Mouse (Mus musculus) intestine, embryonic 16.5 days (tissue): ENCODE measurements at regions not wholly inside any gene's neighbourhood (a gene's known extent, or its start where the extent isn't known, plus 50 kb on each side); places are given as distances from the start of the nearest gene placed in this dataset.

Experiments
- ATAC-seq: fragments of 200-750 bp; cut with Nextera tagmentation; 2 replicates; pipeline ENCODE4 v1.8.0; 2017; ENCODE audit warnings: moderate TSS enrichment, moderate library complexity
- H3K27ac ChIP-seq: fragments of 300-500 bp; sonication (generic); 2 replicates; pipeline ENCODE4 v1.5.1; 2014; ENCODE audit warnings: mild to moderate bottlenecking, low read length
- H3K27me3 ChIP-seq: fragments of 300-500 bp; sonication (generic); replicated peaks from 2 replicates; pipeline ENCODE4 v1.6.1; 2014; ENCODE audit warnings: low read length, control low read depth, mixed read lengths; ENCODE audit not compliant: control insufficient read depth, insufficient read depth
- H3K36me3 ChIP-seq: fragments of 300-500 bp; sonication (generic); 2 replicates; pipeline ENCODE4 v1.6.1; 2014; ENCODE audit warnings: low read length, control low read depth; ENCODE audit not compliant: control insufficient read depth, insufficient read depth
- H3K4me1 ChIP-seq: fragments of 300-500 bp; sonication (generic); 2 replicates; pipeline ENCODE4 v1.6.1; 2014; ENCODE audit warnings: low read length, control low read depth, mixed read lengths; ENCODE audit not compliant: control insufficient read depth, insufficient read depth
- H3K4me2 ChIP-seq: fragments of 300-500 bp; sonication (generic); 2 replicates; pipeline ENCODE4 v1.6.1; 2014; ENCODE audit warnings: low read depth, low read length, control low read depth
- H3K4me3 ChIP-seq: fragments of 300-500 bp; sonication (generic); 2 replicates; pipeline ENCODE4 v1.5.1; 2014; ENCODE audit warnings: mild to moderate bottlenecking, low read length
- H3K9ac ChIP-seq: fragments of 300-500 bp; sonication (generic); 2 replicates; pipeline ENCODE4 v1.6.1; 2014; ENCODE audit warnings: low read depth, low read length
- H3K9me3 ChIP-seq: fragments of 300-500 bp; sonication (generic); 2 replicates; pipeline ENCODE4 v1.6.1; 2016; ENCODE audit warnings: low read length, control low read depth; ENCODE audit not compliant: control insufficient read depth
- WGBS: fragments of 180-500 bp; shearing (Covaris S2); extraction: QIAGEN DNeasy Blood & Tissue Kit; methylation state at CpG from one replicate; pipeline ENCODE4 v1.1.7; 2014; 5-methylcytosine and 5-hydroxymethylcytosine counted together

DNA sequence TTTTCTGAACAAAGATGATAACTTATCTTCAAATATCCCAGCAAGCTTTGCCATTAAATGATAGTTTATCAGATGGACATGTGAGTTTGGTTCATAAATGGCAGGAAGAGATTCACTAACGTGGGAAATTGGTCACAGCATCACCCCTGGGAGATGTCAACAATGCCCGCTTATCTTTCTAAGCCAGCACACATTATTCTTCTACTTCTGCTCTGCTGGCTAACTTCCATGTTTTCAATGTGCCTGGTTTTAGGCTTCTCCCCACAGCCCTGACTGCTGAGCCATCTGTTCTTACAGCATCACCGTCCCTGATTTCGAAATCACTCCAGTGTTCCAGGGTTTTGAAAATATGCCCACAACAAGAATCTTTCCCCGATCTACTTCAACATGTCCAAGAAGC lies 2175.4 kb downstream of the 9330182O14Rik start:
- H3K4me3 ChIP-seq: no peak overlapping the region
- no peak overlapping the region for H3K9ac ChIP-seq
- no peak for ATAC-seq
- H3K9me3 ChIP-seq: no peaks in the 10 kb centered on the region
- H3K27me3 ChIP-seq: no peaks in the 10 kb centered on the region
- H3K36me3 ChIP-seq: no peaks in the 10 kb centered on the region
- H3K4me1 ChIP-seq: no peaks in the 10 kb centered on the region
- H3K27ac ChIP-seq: no peak overlapping the region
- H3K4me2 ChIP-seq: no peak overlapping the region
- WGBS: 64% methylated on average over 5 of the region's 5 CpGs

DNA sequence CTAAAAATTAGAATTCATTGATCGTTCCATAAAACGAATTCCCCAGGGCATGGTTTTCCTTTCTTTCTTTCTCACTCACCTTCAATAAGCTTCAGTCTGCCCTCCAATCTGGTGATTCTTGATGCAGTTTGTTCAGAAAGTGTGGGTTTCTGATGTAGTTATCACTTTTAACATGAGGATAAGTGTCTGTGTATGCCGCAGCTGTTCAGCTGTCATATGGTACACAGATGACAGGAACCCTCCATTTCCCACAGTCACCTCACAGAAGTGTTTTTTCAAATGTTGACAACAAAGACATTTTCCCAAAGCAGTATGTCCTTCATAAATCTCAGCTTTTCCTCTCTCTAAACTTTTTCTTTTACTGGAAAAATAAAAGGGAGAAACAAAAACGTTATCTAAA lies 2177.0 kb downstream of the 9330182O14Rik start:
- 73% methylated on average over 4 of the region's 4 CpGs for WGBS
- no peak overlapping the region for H3K27ac ChIP-seq

DNA sequence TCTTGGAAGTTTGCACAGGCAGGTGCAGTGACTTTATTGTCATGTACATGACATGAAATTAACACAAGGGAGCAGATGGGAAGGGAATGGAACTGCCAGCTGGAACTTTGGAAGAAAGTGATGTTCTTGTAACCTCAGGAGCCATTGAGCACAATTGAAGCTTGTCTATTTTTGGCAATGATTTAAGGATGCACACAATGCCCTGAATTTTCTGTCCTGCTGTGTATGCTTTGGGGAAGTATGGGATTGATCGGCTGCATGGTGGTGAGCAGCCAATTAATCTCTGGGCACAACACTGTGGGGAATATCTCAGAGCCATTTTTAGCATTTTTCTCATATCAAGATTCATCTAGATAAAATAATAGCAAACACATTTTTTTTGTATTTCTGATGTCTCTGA lies 2186.2 kb downstream of the 9330182O14Rik start:
- no peak for ATAC-seq
- WGBS: 86% methylated on average over 1 of the region's 1 CpGs
- Histone ChIP-seq H3K4me2 (no peak overlapping the region), H3K36me3 (no peaks in the 10 kb centered on the region), H3K27ac (no peak overlapping the region), H3K9me3 (no peaks in the 10 kb centered on the region), H3K4me3 (no peak overlapping the region), H3K4me1 (no peaks in the 10 kb centered on the region), H3K9ac (no peak overlapping the region), H3K27me3 (no peaks in the 10 kb centered on the region)

More for the DNA sequence above, 2177.0 kb downstream of the 9330182O14Rik start:
- H3K4me2 ChIP-seq: no peak overlapping the region
- H3K27me3 ChIP-seq: no peaks in the 10 kb centered on the region
- no peaks in the 10 kb centered on the region for H3K36me3 ChIP-seq
- H3K4me3 ChIP-seq: no peak overlapping the region
- no peaks in the 10 kb centered on the region for H3K4me1 ChIP-seq
- ATAC-seq: no peak
- no peak overlapping the region for H3K9ac ChIP-seq
- no peaks in the 10 kb centered on the region for H3K9me3 ChIP-seq

DNA sequence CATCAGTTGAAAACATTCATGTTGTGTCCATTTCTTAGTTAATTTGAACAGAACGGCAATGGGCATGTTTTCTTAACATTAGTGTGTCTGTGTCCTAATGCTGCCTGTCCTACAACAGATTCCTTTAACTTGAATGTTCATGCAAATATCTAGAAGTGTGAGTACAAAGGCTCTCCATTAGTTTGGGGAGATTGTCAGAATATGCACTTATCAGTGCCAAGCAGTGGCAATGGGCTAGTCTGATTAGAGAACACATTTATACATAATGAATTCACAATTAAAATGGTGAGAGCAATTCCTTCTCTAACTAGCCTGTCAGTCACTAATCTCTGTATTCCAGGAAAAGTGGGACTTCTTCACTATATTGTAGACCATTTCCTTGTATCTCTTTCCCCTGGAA lies 2188.8 kb downstream of the 9330182O14Rik start:
- Histone ChIP-seq H3K4me1 (no peaks in the 10 kb centered on the region), H3K4me2 (no peak overlapping the region), H3K9ac (no peak overlapping the region), H3K9me3 (no peaks in the 10 kb centered on the region), H3K4me3 (no peak overlapping the region), H3K27me3 (no peaks in the 10 kb centered on the region), H3K27ac (no peak overlapping the region), H3K36me3 (no peaks in the 10 kb centered on the region)
- ATAC-seq: no peak
- WGBS: 88% methylated on average over 1 of the region's 1 CpGs

DNA sequence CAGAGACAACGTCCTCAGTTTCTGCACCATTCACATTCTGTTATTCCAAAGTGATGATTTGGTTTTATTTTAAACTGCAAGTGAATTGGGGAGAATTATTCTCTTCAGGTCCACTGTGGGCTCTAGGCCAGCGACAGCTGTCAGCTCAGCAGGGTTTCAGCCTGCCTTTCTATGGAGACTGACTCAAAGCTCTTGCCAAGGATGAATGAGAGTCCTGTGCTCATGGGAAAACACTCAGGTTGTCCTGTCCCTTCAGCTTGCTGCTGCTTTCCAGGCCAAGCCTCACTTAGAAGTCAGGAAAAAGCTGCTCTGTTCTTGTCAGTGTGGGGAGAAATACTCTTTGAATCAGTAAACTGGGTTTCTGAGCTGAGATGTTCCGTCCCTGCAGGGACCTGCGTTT lies 2191.1 kb downstream of the 9330182O14Rik start:
- no peak for ATAC-seq
- no peaks in the 10 kb centered on the region for H3K36me3 ChIP-seq
- H3K27ac ChIP-seq: no peak overlapping the region
- 59% methylated on average over 4 of the region's 4 CpGs for WGBS
- H3K9me3 ChIP-seq: no peaks in the 10 kb centered on the region
- no peak overlapping the region for H3K4me2 ChIP-seq
- H3K4me1 ChIP-seq: no peaks in the 10 kb centered on the region
- no peak overlapping the region for H3K4me3 ChIP-seq
- no peak overlapping the region for H3K9ac ChIP-seq
- no peaks in the 10 kb centered on the region for H3K27me3 ChIP-seq

DNA sequence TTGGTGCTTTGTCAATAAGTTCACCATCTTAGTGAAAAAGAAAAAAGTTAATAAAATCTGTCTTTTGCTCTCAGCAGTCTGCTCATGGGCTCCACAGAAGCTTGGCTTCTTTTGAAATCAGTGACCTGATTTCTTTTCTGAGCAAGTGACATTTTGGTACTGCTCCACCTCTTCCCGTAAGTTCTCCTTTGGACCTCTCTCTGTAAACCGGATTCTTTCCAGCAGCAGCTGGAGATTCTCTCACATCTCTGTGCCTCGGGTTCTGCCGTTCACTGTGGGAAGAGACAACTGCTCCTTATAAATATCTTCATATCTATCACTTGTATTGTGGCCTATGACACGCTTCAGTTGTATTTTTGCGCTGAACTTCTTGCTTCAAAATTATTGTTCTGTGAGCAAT lies 2194.4 kb downstream of the 9330182O14Rik start:
- Histone ChIP-seq H3K9ac (no peak overlapping the region), H3K4me3 (no peak overlapping the region), H3K27me3 (no peaks in the 10 kb centered on the region), H3K4me1 (no peaks in the 10 kb centered on the region), H3K9me3 (no peaks in the 10 kb centered on the region), H3K4me2 (no peak overlapping the region), H3K36me3 (no peaks in the 10 kb centered on the region), H3K27ac (no peak overlapping the region)
- no peak for ATAC-seq
- 70% methylated on average over 6 of the region's 6 CpGs for WGBS

DNA sequence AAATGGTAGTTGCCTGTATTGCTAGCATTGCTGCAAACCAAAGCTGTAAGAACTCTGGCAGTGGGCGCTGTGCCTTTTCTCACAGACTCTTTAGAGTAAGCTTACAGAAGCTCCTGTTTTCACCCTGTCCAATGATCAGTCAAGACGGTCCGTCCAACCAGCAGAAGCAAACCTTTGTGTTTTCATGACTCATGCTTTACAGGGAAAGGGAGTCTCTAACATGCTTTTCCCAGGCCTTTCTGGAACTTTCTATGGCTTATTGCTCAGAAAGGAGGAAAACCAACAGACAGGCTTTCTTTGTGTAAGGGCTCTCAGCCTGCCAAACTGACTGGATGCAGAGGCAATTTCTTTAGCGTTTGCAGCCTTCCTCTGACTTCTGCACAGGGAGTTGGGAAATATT lies 2195.6 kb downstream of the 9330182O14Rik start:
- H3K27ac ChIP-seq: no peak overlapping the region
- WGBS: 51% methylated on average over 4 of the region's 4 CpGs

DNA sequence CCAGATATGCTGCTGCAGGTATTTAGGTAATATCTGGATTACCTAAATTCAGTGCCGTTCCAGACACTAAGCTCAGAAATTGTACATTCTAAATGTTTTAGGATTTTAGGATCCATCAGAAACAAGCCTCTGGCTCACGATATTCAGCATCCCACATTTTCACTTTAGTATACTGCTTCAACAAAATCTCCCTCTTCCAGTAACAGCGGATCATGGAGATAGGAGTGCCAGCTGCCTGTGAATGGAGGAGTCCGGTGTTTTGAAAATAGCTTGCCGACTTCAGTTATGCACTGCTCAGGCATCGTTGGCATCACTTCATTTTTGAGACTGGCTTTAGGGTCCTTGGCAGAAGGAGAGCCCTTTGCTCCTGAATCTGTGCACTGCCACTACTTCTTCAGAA lies 2199.5 kb downstream of the 9330182O14Rik start:
- H3K4me1 ChIP-seq: no peaks in the 10 kb centered on the region
- 89% methylated on average over 6 of the region's 6 CpGs for WGBS
- no peak overlapping the region for H3K27ac ChIP-seq
- H3K9me3 ChIP-seq: no peaks in the 10 kb centered on the region
- H3K36me3 ChIP-seq: no peaks in the 10 kb centered on the region
- no peak overlapping the region for H3K4me3 ChIP-seq
- no peak for ATAC-seq
- no peak overlapping the region for H3K4me2 ChIP-seq
- no peak overlapping the region for H3K9ac ChIP-seq
- H3K27me3 ChIP-seq: no peaks in the 10 kb centered on the region

More for the DNA sequence above, 2195.6 kb downstream of the 9330182O14Rik start:
- no peak for ATAC-seq
- Histone ChIP-seq H3K4me3 (no peak overlapping the region), H3K9me3 (no peaks in the 10 kb centered on the region), H3K4me1 (no peaks in the 10 kb centered on the region), H3K36me3 (no peaks in the 10 kb centered on the region), H3K27me3 (no peaks in the 10 kb centered on the region), H3K4me2 (no peak overlapping the region), H3K9ac (no peak overlapping the region)

DNA sequence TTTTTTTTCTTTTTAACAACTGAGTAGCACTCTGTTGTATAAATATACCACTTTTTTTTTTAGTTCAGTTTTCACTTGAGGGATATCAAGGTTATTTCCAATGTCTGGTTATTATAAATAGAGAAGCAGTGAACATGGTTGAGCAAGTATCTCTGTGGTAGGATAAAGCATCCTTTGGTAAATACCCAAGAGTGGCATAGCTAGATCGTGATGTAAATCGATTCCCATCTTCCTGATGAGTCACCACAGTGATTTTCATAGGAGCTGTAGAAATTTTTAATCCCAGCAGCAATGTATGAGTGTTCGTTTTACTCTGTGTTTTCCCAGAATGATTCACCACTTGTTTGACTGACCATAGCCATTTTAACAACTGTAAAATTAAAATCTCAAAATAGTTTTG lies 2212.0 kb downstream of the 9330182O14Rik start:
- no peaks in the 10 kb centered on the region for H3K36me3 ChIP-seq
- 83% methylated on average over 3 of the region's 3 CpGs for WGBS
- H3K27me3 ChIP-seq: no peaks in the 10 kb centered on the region
- H3K4me2 ChIP-seq: no peak overlapping the region
- H3K9ac ChIP-seq: no peak overlapping the region
- H3K27ac ChIP-seq: no peak overlapping the region
- no peak overlapping the region for H3K4me3 ChIP-seq
- ATAC-seq: no peak
- no peaks in the 10 kb centered on the region for H3K9me3 ChIP-seq
- no peaks in the 10 kb centered on the region for H3K4me1 ChIP-seq

DNA sequence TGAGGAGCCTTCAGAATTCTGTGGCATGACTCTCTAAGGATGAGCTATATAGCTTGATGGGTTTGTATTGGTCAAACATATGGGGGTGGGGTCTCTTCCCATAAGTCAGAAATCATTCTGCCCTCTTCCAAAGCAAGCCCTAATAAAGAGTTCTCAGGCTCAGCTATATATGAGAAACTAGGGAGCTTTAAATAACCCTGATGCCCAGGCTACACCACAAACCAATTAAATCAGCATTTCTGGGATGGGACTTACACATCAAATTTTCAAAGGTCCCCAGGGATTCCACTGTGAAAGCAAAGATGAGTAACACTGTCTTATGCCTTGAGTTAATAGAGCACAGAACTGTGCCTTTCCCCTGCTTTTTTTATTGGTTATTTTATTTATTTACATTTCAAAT lies 2227.7 kb downstream of the 9330182O14Rik start:
- H3K4me3 ChIP-seq: no peak overlapping the region
- no peaks in the 10 kb centered on the region for H3K36me3 ChIP-seq
- H3K4me1 ChIP-seq: no peaks in the 10 kb centered on the region
- H3K27ac ChIP-seq: no peak overlapping the region
- H3K27me3 ChIP-seq: no peaks in the 10 kb centered on the region
- H3K9me3 ChIP-seq: no peaks in the 10 kb centered on the region
- no peak overlapping the region for H3K9ac ChIP-seq
- no peak overlapping the region for H3K4me2 ChIP-seq
- ATAC-seq: no peak
